Mouse (Mus musculus) ES-Bruce4 (cell line): ENCODE measurements around the gene Acot7.

ENCODE experiments used
- CTCF ChIP-seq: IDR thresholded peaks from one replicate; pipeline ENCODE4 v1.8.1; 2011; ENCODE audit warnings: low read depth, low read length
- POLR2A ChIP-seq: IDR thresholded peaks from one replicate; pipeline ENCODE4 v1.8.1; 2011; ENCODE audit warnings: low read length; ENCODE audit not compliant: insufficient read depth

- no peak for TF ChIP-seq CTCF
- TF ChIP-seq POLR2A: no peak
These were observed 32.5 kb upstream of the Acot7 start for GRCm38 (mm10) chr4:152145473-152145872.
